Mouse (Mus musculus) layer of hippocampus, adult 11-12 months (tissue): ENCODE measurements around the gene Mlh1.

Source experiments
- DNase-seq: peaks from one replicate; pipeline ENCODE4 v3.0.0; 2022; ENCODE audit warnings: low spot score

Mlh1 gene

GRCm38 (mm10) chr9:111271434-111272160 is at the start of gene Mlh1, which contains the start of gene Epm2aip1:
TSS of gene Mlh1 (minus strand) at chr9:111271791.
TSS of gene Epm2aip1 (plus strand) at chr9:111271929.
- DNase-seq = peak; percentile 98

GRCm38 (mm10) chr9:111320912-111321311 is 49.3 kb upstream of the Mlh1 start:
- no peak for DNase-seq

- peak; percentile 72 for DNase-seq
These were observed 42.6 kb upstream of the Mlh1 start for GRCm38 (mm10) chr9:111314219-111314618.

- DNase-seq = no peak
These were observed 42.2 kb upstream of the Mlh1 start for GRCm38 (mm10) chr9:111313793-111314192.

GRCm38 (mm10) chr9:111313299-111313698 is 41.7 kb upstream of the Mlh1 start:
- DNase-seq = no peak

- DNase-seq = no peak
These were observed 41.0 kb upstream of the Mlh1 start for GRCm38 (mm10) chr9:111312442-111313141.

GRCm38 (mm10) chr9:111311843-111312441 is 40.4 kb upstream of the Mlh1 start:
- DNase-seq = no peak

GRCm38 (mm10) chr9:111311031-111311842 is 39.6 kb upstream of the Mlh1 start, which contains the start of gene Trank1:
TSS of gene Trank1 (plus strand) at chr9:111311739.
- DNase-seq = no peak

GRCm38 (mm10) chr9:111306142-111306541 is 34.6 kb upstream of the Mlh1 start:
- no peak for DNase-seq

- no peak for DNase-seq
These were observed 32.4 kb upstream of the Mlh1 start for GRCm38 (mm10) chr9:111304036-111304435.

- peak; percentile 23 for DNase-seq
These were observed 30.7 kb upstream of the Mlh1 start for GRCm38 (mm10) chr9:111302196-111302831.

- no peak for DNase-seq
These were observed 27.0 kb upstream of the Mlh1 start for GRCm38 (mm10) chr9:111298606-111299005.

GRCm38 (mm10) chr9:111296433-111296832 is 24.8 kb upstream of the Mlh1 start:
- DNase-seq = no peak

- DNase-seq = no peak
These were observed 23.7 kb upstream of the Mlh1 start for GRCm38 (mm10) chr9:111295323-111295722.

- no peak for DNase-seq
These were observed 23.3 kb upstream of the Mlh1 start for GRCm38 (mm10) chr9:111294911-111295310.

GRCm38 (mm10) chr9:111293234-111293633 is 21.6 kb upstream of the Mlh1 start:
- no peak for DNase-seq

- DNase-seq = no peak
These were observed 19.0 kb upstream of the Mlh1 start for GRCm38 (mm10) chr9:111290539-111291100.

- peak; percentile 97 for DNase-seq
These were observed 18.3 kb upstream of the Mlh1 start for GRCm38 (mm10) chr9:111289832-111290339.

GRCm38 (mm10) chr9:111289294-111289831 is 17.8 kb upstream of the Mlh1 start:
- no peak for DNase-seq

GRCm38 (mm10) chr9:111287956-111288355 is 16.4 kb upstream of the Mlh1 start:
- DNase-seq = no peak

GRCm38 (mm10) chr9:111286468-111286867 is 14.9 kb upstream of the Mlh1 start:
- no peak for DNase-seq
